Mouse (Mus musculus): ENCODE data around the gene Dgcr8. TPM values are rescaled to one million over a fixed set of nuclear protein-coding genes. Genes with fewer than 3 reads are reported as not detected.
"Not testable (repeated sequence)": the region's sequence is repeated elsewhere in the genome, so short reads cannot be mapped to it uniquely, and the experiment has no call there.

The Dgcr8 gene
- polyA plus RNA-seq, 1 experiment, result 21.9 TPM

DNA sequence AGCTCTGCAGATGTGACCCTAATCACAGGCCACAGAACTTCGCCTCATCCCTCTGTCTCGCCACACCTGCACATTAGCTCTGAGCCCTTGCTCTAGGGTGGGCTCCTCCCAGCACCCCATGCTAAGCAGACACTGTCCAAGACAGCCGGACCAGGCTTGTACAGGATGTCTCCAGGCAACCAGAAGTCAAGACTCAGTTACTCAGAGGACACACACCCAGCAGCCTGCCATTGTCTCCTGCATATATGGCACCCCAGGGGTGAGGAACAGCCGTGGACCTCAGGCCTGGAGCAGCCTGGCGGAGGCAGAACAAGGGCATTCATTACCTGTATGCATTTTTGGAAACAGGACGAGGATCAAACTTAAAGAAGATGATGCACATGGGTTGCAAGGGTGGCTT, 35.0 kb upstream of the Dgcr8 start:
- 95% methylated on average over 6 of the region's 6 CpGs for WGBS
- TF ChIP-seq CTCF (IDR thresholded peaks at IDR 0.05; ENCODE audit: extremely low read depth, insufficient read depth, insufficient read length, insufficient replicate concordance) (no peak), POLR2A (IDR thresholded peaks at IDR 0.05; ENCODE audit: low read depth, low read length) (no peak)
- H3K4me3 ChIP-seq (ENCODE audit: extremely low read depth, insufficient read depth, insufficient read length), result no peak overlapping the region
- H3K27ac ChIP-seq (ENCODE audit: insufficient read depth, low read length), result no peak overlapping the region
- no peak for DNase-seq (ENCODE audit: low read depth in 1 of 2, low spot score in 2 of 2)
- no peaks in the 10 kb centered on the region for H3K4me1 ChIP-seq (ENCODE audit: control insufficient read depth, insufficient read depth, insufficient read length)
- H3K36me3 ChIP-seq (ENCODE audit: control insufficient read depth, insufficient read depth, low read length), result peaks cover 9% of the 10 kb centered on the region
- no peaks in the 10 kb centered on the region for H3K27me3 ChIP-seq (ENCODE audit: control insufficient read depth, insufficient read depth, low read length)

GRCm38 (mm10) chr16:18323460-18323859, 34.4 kb upstream of the Dgcr8 start:
- no peak for TF ChIP-seq CTCF (IDR thresholded peaks at IDR 0.05; ENCODE audit: extremely low read depth, insufficient read depth, insufficient read length, insufficient replicate concordance)
- TF ChIP-seq POLR2A (IDR thresholded peaks at IDR 0.05; ENCODE audit: low read depth, low read length), result no peak
- WGBS, result 89% methylated on average over 2 of the region's 2 CpGs

DNA sequence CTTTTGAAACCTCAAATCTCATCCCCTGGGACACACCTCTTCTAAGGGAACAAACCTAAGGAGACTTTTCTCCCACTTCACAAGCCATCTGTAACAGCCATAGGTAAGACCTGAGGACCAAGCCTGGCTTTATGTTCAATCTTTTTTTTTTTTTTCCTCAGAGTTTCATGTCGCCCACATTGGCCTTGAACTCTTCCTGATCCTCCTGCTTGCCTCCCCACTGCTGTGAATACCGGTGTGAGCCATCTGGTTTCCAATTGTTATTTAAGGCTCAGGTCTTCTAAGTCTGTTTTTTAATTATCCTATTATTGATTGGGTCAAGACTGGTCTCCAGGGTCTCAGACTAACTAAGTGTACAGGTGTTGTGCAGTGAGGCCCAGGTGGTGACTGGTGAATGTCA, 32.4 kb upstream of the Dgcr8 start:
- 89% methylated on average over 2 of the region's 2 CpGs for WGBS
- H3K27me3 ChIP-seq (ENCODE audit: control insufficient read depth, insufficient read depth, low read length), result no peaks in the 10 kb centered on the region
- no peaks in the 10 kb centered on the region for H3K4me1 ChIP-seq (ENCODE audit: control insufficient read depth, insufficient read depth, insufficient read length)
- no peak overlapping the region for H3K4me3 ChIP-seq (ENCODE audit: extremely low read depth, insufficient read depth, insufficient read length)
- no peak for TF ChIP-seq CTCF (IDR thresholded peaks at IDR 0.05; ENCODE audit: extremely low read depth, insufficient read depth, insufficient read length, insufficient replicate concordance)
- no peak for TF ChIP-seq POLR2A (IDR thresholded peaks at IDR 0.05; ENCODE audit: low read depth, low read length)
- no peak for DNase-seq (ENCODE audit: low read depth in 1 of 2, low spot score in 2 of 2)
- peaks cover 8% of the 10 kb centered on the region for H3K36me3 ChIP-seq (ENCODE audit: control insufficient read depth, insufficient read depth, low read length)
- H3K27ac ChIP-seq (ENCODE audit: insufficient read depth, low read length), result no peak overlapping the region

More at GRCm38 (mm10) chr16:18323460-18323859, 34.4 kb upstream of the Dgcr8 start:
- Histone ChIP-seq H3K27me3 (ENCODE audit: control insufficient read depth, insufficient read depth, low read length) (no peaks in the 10 kb centered on the region), H3K4me3 (ENCODE audit: extremely low read depth, insufficient read depth, insufficient read length) (no peak overlapping the region), H3K36me3 (ENCODE audit: control insufficient read depth, insufficient read depth, low read length) (peaks cover 9% of the 10 kb centered on the region), H3K4me1 (ENCODE audit: control insufficient read depth, insufficient read depth, insufficient read length) (no peaks in the 10 kb centered on the region), H3K27ac (ENCODE audit: insufficient read depth, low read length) (no peak overlapping the region)
- DNase-seq (ENCODE audit: low read depth in 1 of 2, low spot score in 2 of 2), result no peak

- TF ChIP-seq CTCF (IDR thresholded peaks at IDR 0.05; ENCODE audit: extremely low read depth, insufficient read depth, insufficient read length, insufficient replicate concordance) (no peak), POLR2A (IDR thresholded peaks at IDR 0.05; ENCODE audit: low read depth, low read length) (no peak)
- DNase-seq (ENCODE audit: low read depth in 1 of 2, low spot score in 2 of 2), result no peak
- Histone ChIP-seq H3K27me3 (ENCODE audit: control insufficient read depth, insufficient read depth, low read length) (no peaks in the 10 kb centered on the region), H3K4me1 (ENCODE audit: control insufficient read depth, insufficient read depth, insufficient read length) (no peaks in the 10 kb centered on the region), H3K27ac (ENCODE audit: insufficient read depth, low read length) (no peak overlapping the region), H3K4me3 (ENCODE audit: extremely low read depth, insufficient read depth, insufficient read length) (no peak overlapping the region), H3K36me3 (ENCODE audit: control insufficient read depth, insufficient read depth, low read length) (peaks cover 7% of the 10 kb centered on the region)
- WGBS, result 91% methylated on average over 3 of the region's 3 CpGs
Observed at GRCm38 (mm10) chr16:18318992-18319391, 29.9 kb upstream of the Dgcr8 start.

- 94% methylated on average over 1 of the region's 1 CpGs for WGBS
- H3K27ac ChIP-seq (ENCODE audit: insufficient read depth, low read length), result no peak overlapping the region
- TF ChIP-seq POLR2A (IDR thresholded peaks at IDR 0.05; ENCODE audit: low read depth, low read length), result no peak
- TF ChIP-seq CTCF (IDR thresholded peaks at IDR 0.05; ENCODE audit: extremely low read depth, insufficient read depth, insufficient read length, insufficient replicate concordance), result no peak
- peaks cover 3% of the 10 kb centered on the region for H3K36me3 ChIP-seq (ENCODE audit: control insufficient read depth, insufficient read depth, low read length)
- H3K4me3 ChIP-seq (ENCODE audit: extremely low read depth, insufficient read depth, insufficient read length), result no peak overlapping the region
- no peak for DNase-seq (ENCODE audit: low read depth in 1 of 2, low spot score in 2 of 2)
- H3K27me3 ChIP-seq (ENCODE audit: control insufficient read depth, insufficient read depth, low read length), result no peaks in the 10 kb centered on the region
- no peaks in the 10 kb centered on the region for H3K4me1 ChIP-seq (ENCODE audit: control insufficient read depth, insufficient read depth, insufficient read length)
Observed at GRCm38 (mm10) chr16:18308159-18308558, 19.1 kb upstream of the Dgcr8 start.

DNA sequence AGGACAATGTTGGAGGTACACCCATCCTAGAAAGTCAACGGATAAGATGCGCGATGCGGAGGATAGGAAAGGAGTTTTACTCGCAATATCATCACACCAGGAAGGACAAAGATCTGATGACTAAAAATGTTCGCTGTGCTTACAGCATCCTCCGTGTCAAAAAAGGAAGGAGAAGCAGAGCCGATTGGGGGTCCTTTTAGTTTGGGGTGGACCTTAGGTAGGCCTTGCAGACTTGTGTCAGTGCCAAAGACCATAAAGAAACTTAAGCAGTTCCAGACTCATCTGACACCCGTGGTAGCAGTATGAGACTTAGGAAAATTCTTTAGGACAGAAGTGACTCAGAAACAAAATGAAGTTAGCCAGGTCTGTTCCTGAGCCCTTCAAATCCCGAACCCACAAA, 568 bp upstream of the Dgcr8 start:
- DNase-seq (ENCODE audit: low read depth in 1 of 2, low spot score in 2 of 2); H3K36me3 ChIP-seq (ENCODE audit: control insufficient read depth, insufficient read depth, low read length); H3K4me1 ChIP-seq (ENCODE audit: control insufficient read depth, insufficient read depth, insufficient read length); H3K27me3 ChIP-seq (ENCODE audit: control insufficient read depth, insufficient read depth, low read length): not testable (repeated sequence)
- peak overlapping the region; percentile 58 for H3K4me3 ChIP-seq (ENCODE audit: extremely low read depth, insufficient read depth, insufficient read length)
- 2% methylated on average over 10 of the region's 10 CpGs for WGBS
- peak overlapping the region; percentile 65 for H3K27ac ChIP-seq (ENCODE audit: insufficient read depth, low read length)

GRCm38 (mm10) chr16:18288581-18289061, 425 bp downstream of the Dgcr8 start:
- Histone ChIP-seq H3K27ac (ENCODE audit: insufficient read depth, low read length) (peak overlapping the region; percentile 93), H3K4me1 (ENCODE audit: control insufficient read depth, insufficient read depth, insufficient read length) (peaks cover 7% of the 10 kb centered on the region), H3K36me3 (ENCODE audit: control insufficient read depth, insufficient read depth, low read length) (peaks cover 8% of the 10 kb centered on the region), H3K4me3 (ENCODE audit: extremely low read depth, insufficient read depth, insufficient read length) (peak overlapping the region; percentile 77), H3K27me3 (ENCODE audit: control insufficient read depth, insufficient read depth, low read length) (no peaks in the 10 kb centered on the region)
- WGBS, result under 1% methylated on average over 30 of the region's 31 CpGs
- DNase-seq (ENCODE audit: low read depth in 1 of 2, low spot score in 2 of 2), result no peak
- no peak for TF ChIP-seq POLR2A (IDR thresholded peaks at IDR 0.05; ENCODE audit: low read depth, low read length)
- no peak for TF ChIP-seq CTCF (IDR thresholded peaks at IDR 0.05; ENCODE audit: extremely low read depth, insufficient read depth, insufficient read length, insufficient replicate concordance)
